In the genomic region with DNA sequence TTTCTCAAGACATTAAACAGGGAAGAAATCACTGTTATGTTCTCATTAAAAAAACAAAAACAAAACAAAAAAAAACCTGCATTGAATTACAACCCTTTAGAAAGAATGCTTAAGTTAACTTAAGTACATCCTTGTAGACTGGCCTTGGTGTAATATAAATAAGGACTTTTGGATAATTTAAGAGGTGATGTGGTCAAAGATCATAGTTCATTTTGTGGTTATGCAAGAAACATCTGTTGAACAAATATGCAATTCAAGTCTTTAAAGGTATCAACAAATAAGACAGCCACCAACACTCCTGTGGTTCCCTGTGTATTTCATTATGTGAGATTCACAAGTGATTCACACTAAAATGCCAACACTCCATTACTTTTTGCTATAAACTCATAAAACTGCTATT, we compare ENCODE assay signal across 30 mouse cellular contexts.
DNase-seq lines count a peak whose midpoint lies in the region; ATAC-seq and TF ChIP-seq lines count a peak whose summit lies in the region.
"Had no signal": no experiment of that assay in that cellular context is flagged by ENCODE, and none has a peak within 500 bp of the region (broad histone marks: within the 10 kb centered on the region; RNA-seq: fewer than 3 reads in every experiment).

No protein-coding gene starts in this region.

- no peaks in the 10 kb centered on the region for H3K36me3 ChIP-seq in kidney, embryonic 14.5 days (ENCODE audit: control insufficient read depth, insufficient read depth, low read length)
- no peaks in the 10 kb centered on the region for H3K36me3 ChIP-seq in liver, adult 2 months (ENCODE audit: control insufficient read depth, insufficient read depth, low read length)
- H3K36me3 ChIP-seq in lung, postnatal 0 days (ENCODE audit: insufficient read depth, low read length): no peaks in the 10 kb centered on the region
- H3K36me3 ChIP-seq: heart, embryonic 15.5 days; intestine, embryonic 15.5 days; limb, embryonic 13.5 days; midbrain, embryonic 12.5 days; neural tube, embryonic 13.5 days had no signal

- H3K79me2 ChIP-seq in liver, adult 2 months (ENCODE audit: control insufficient read depth, insufficient read depth, low read length): no peaks in the 10 kb centered on the region; the same call in 1 of the 2 replicates

- no peak for TF ChIP-seq EP300 in lung, postnatal 0 days (IDR thresholded peaks at IDR 0.05)

- H3K27ac ChIP-seq in kidney, embryonic 14.5 days (ENCODE audit: low read depth, low read length): peak overlapping the region; percentile 53; the same call in 1 of the 2 replicates
- H3K27ac ChIP-seq in liver, adult 2 months (replicated peaks; ENCODE audit: insufficient read depth, low read depth, low read length): no peak overlapping the region
- peak overlapping the region; percentile 15; the same call in 1 of the 2 replicates for H3K27ac ChIP-seq in lung, postnatal 0 days (ENCODE audit: low read length)
- H3K27ac ChIP-seq: heart, embryonic 15.5 days; limb, embryonic 13.5 days; liver, embryonic 14.5 days; midbrain, embryonic 12.5 days; neural tube, embryonic 13.5 days; stomach, postnatal 0 days had no signal

- no peak overlapping the region for H3K9ac ChIP-seq in kidney, embryonic 14.5 days (ENCODE audit: low read depth, low read length)
- no peak overlapping the region for H3K9ac ChIP-seq in liver, adult 2 months (ENCODE audit: low read depth, low read length)
- no peak overlapping the region for H3K9ac ChIP-seq in lung, postnatal 0 days (replicated peaks; ENCODE audit: low read depth)
- H3K9ac ChIP-seq: heart, embryonic 15.5 days; intestine, embryonic 15.5 days; limb, embryonic 13.5 days; liver, embryonic 14.5 days; midbrain, embryonic 12.5 days; neural tube, embryonic 13.5 days had no signal

- no peaks in the 10 kb centered on the region for H3K27me3 ChIP-seq in kidney, embryonic 14.5 days (ENCODE audit: control insufficient read depth, insufficient read depth, low read length)
- H3K27me3 ChIP-seq in liver, adult 2 months (ENCODE audit: control insufficient read depth, insufficient read depth, low read length): no peaks in the 10 kb centered on the region
- no peaks in the 10 kb centered on the region for H3K27me3 ChIP-seq in lung, postnatal 0 days (replicated peaks; ENCODE audit: insufficient read depth, low read length)
- H3K27me3 ChIP-seq: CH12.LX; heart, embryonic 15.5 days; intestine, embryonic 15.5 days; limb, embryonic 13.5 days; megakaryocyte, embryonic 14.5 days; midbrain, embryonic 12.5 days; neural tube, embryonic 13.5 days had no signal

- no peak for DNase-seq in kidney, postnatal 14 days
- DNase-seq in liver, adult 2 months (ENCODE audit: extremely low read depth, low read depth, low spot score): peak; percentile 94
- no peak for DNase-seq in liver
- DNase-seq in lung, postnatal 0 days (ENCODE audit: low spot score): peak; percentile 6
- DNase-seq in lung, adult 2 months: no peak
- no peak for DNase-seq in adrenal gland, postnatal 4 days (ENCODE audit: low spot score in 2 of 2)
- DNase-seq: adrenal gland, adult 2 months; adrenal gland, postnatal 36 days; cerebellum, adult 2 months; cerebellum, postnatal 14 days; gastrocnemius, postnatal 10 days; layer of hippocampus, adult 9-11 months; lung, postnatal 4 days; right cerebral cortex, postnatal 4 days; thymus, adult 18-20 months; thymus, postnatal 25 days had no signal

- ATAC-seq in kidney, embryonic 14.5 days (ENCODE audit: low FRiP score, low TSS enrichment): 0 out of 2 replicates have a peak, but pooled peaks have one; percentile 18
- ATAC-seq in lung, postnatal 0 days: no peak
- ATAC-seq: activated CD4-positive, CD25-positive, alpha-beta regulatory T cell, adult 4 months; forebrain, embryonic 16.5 days; hindbrain, embryonic 16.5 days had no signal

- H3K4me1 ChIP-seq in kidney, embryonic 14.5 days (ENCODE audit: control insufficient read depth, insufficient read depth, low read length): peaks cover 14% of the 10 kb centered on the region; the same call in 1 of the 2 replicates
- 0 out of 2 replicates have a peak, but pooled peaks cover 1% of the 10 kb centered on the region for H3K4me1 ChIP-seq in liver, adult 2 months (ENCODE audit: control insufficient read depth, insufficient read depth, low read length)
- H3K4me1 ChIP-seq in lung, postnatal 0 days (ENCODE audit: insufficient read depth, low read depth, low read length): no peaks in the 10 kb centered on the region
- peaks cover 2% of the 10 kb centered on the region; the same call in 1 of the 2 replicates for H3K4me1 ChIP-seq in lung, adult 2 months (ENCODE audit: control insufficient read depth, insufficient read depth, low read length)
- H3K4me1 ChIP-seq: megakaryocyte, embryonic 14.5 days; midbrain, embryonic 12.5 days; neural tube, embryonic 13.5 days had no signal

- no peaks in the 10 kb centered on the region for H3K9me3 ChIP-seq in kidney, embryonic 14.5 days (ENCODE audit: control insufficient read depth, low read length)
- no peaks in the 10 kb centered on the region for H3K9me3 ChIP-seq in lung, postnatal 0 days (ENCODE audit: low read length)
- H3K9me3 ChIP-seq: heart, embryonic 15.5 days; intestine, embryonic 15.5 days; midbrain, embryonic 12.5 days; neural tube, embryonic 13.5 days had no signal

- no peak overlapping the region for H3K4me2 ChIP-seq in kidney, embryonic 14.5 days (replicated peaks; ENCODE audit: low read depth, low read length)
- H3K4me2 ChIP-seq in lung, postnatal 0 days (replicated peaks; ENCODE audit: low read depth, low read length): no peak overlapping the region
- H3K4me2 ChIP-seq: heart, embryonic 15.5 days; intestine, embryonic 15.5 days; limb, embryonic 13.5 days; midbrain, embryonic 12.5 days; neural tube, embryonic 13.5 days had no signal

- H3K4me3 ChIP-seq in kidney, embryonic 14.5 days (ENCODE audit: low read length): no peak overlapping the region
- no peak overlapping the region for H3K4me3 ChIP-seq in liver, adult 2 months (ENCODE audit: insufficient read depth, low read depth, low read length)
- H3K4me3 ChIP-seq in lung, postnatal 0 days (ENCODE audit: low read depth, low read length): no peak overlapping the region
- H3K4me3 ChIP-seq in lung, adult 2 months (replicated peaks; ENCODE audit: extremely low read depth, low read depth, low read length): no peak overlapping the region
- H3K4me3 ChIP-seq: erythroblast, embryonic 14.5 days; heart, embryonic 15.5 days; intestine, embryonic 15.5 days; limb, embryonic 13.5 days; megakaryocyte, embryonic 14.5 days; midbrain, embryonic 12.5 days; neural tube, embryonic 13.5 days had no signal

- no peak for TF ChIP-seq POLR2A in liver, adult 2 months (IDR thresholded peaks at IDR 0.05; ENCODE audit: extremely low read depth, insufficient read depth, low read length)
- no peak for TF ChIP-seq POLR2A in lung, adult 2 months (IDR thresholded peaks at IDR 0.05; ENCODE audit: borderline replicate concordance, extremely low read depth, low read depth, low read length)

- TF ChIP-seq CTCF in liver, adult 2 months (IDR thresholded peaks at IDR 0.05; ENCODE audit: low read depth, low read length): no peak
- TF ChIP-seq CTCF in lung, postnatal 0 days (IDR thresholded peaks at IDR 0.05): no peak
- TF ChIP-seq CTCF in lung, adult 2 months (IDR thresholded peaks at IDR 0.05; ENCODE audit: insufficient read depth, low read length): no peak

Comparison
In these comparisons a context has a peak if more than half of its experiments do, and no peak if none do; other contexts are left out.
1. DNase-seq: peak in liver, adult 2 months (single experiment) and lung, postnatal 0 days (single experiment); none in kidney, postnatal 14 days (single experiment), liver (single experiment), lung, adult 2 months (single experiment) and adrenal gland, postnatal 4 days (0 of 2).